Mouse (Mus musculus): ENCODE measurements around the gene Gm20715. TPM values are rescaled to one million over a fixed set of nuclear protein-coding genes. Genes with fewer than 3 reads are reported as not detected.
"Not testable (repeated sequence)": the region's sequence is repeated elsewhere in the genome, so short reads cannot be mapped to it uniquely, and the experiment has no call there.

Gm20715 gene
- polyA plus RNA-seq (2011; ENCODE audit: insufficient read depth, insufficient read length, low replicate concordance, missing spikeins): not detected in 2 replicates

- H3K4me3 ChIP-seq (replicated peaks; ENCODE audit: control insufficient read depth, low read depth, low read length): no peak within 1 kb of the TSS
- WGBS: 2% methylated on average over 17 of the region's 17 CpGs
- H3K27ac ChIP-seq (ENCODE audit: control insufficient read depth, insufficient read depth, low read depth, low read length, poor library complexity): no peak within 1 kb of the TSS
- no peaks in the 10 kb centered on the region for H3K4me1 ChIP-seq (ENCODE audit: control insufficient read depth, insufficient read depth, low read length)
- TF ChIP-seq POLR2A (IDR thresholded peaks at IDR 0.05; ENCODE audit: borderline replicate concordance, control insufficient read depth, low read depth, low read length) (no peak), CTCF (IDR thresholded peaks at IDR 0.05; ENCODE audit: control insufficient read depth, insufficient read depth, low read length) (peak; percentile 35; the same call in 1 of the 2 replicates)
Observed at GRCm38 (mm10) chr7:6410043-6410442, at the start of gene Gm20715. Gene Gm20715 (plus strand): TSS chr7:6410277.

GRCm38 (mm10) chr7:6360477-6361060, 49.5 kb upstream of the Gm20715 start:
- TF ChIP-seq CTCF (IDR thresholded peaks at IDR 0.05; ENCODE audit: control insufficient read depth, insufficient read depth, low read length) (no peak), POLR2A (IDR thresholded peaks at IDR 0.05; ENCODE audit: borderline replicate concordance, control insufficient read depth, low read depth, low read length) (no peak)
- no peak overlapping the region for H3K27ac ChIP-seq (ENCODE audit: control insufficient read depth, insufficient read depth, low read depth, low read length, poor library complexity)
- no peak overlapping the region for H3K4me3 ChIP-seq (replicated peaks; ENCODE audit: control insufficient read depth, low read depth, low read length)
- no peaks in the 10 kb centered on the region; the same call in 1 of the 2 replicates for H3K4me1 ChIP-seq (ENCODE audit: control insufficient read depth, insufficient read depth, low read length)
- 40% methylated on average over 9 of the region's 9 CpGs for WGBS

- Histone ChIP-seq H3K27ac (ENCODE audit: control insufficient read depth, insufficient read depth, low read depth, low read length, poor library complexity) (no peak overlapping the region), H3K4me3 (replicated peaks; ENCODE audit: control insufficient read depth, low read depth, low read length) (no peak overlapping the region), H3K4me1 (ENCODE audit: control insufficient read depth, insufficient read depth, low read length) (no peaks in the 10 kb centered on the region; the same call in 1 of the 2 replicates)
- WGBS: 26% methylated on average over 7 of the region's 7 CpGs
- TF ChIP-seq POLR2A (IDR thresholded peaks at IDR 0.05; ENCODE audit: borderline replicate concordance, control insufficient read depth, low read depth, low read length) (no peak), CTCF (IDR thresholded peaks at IDR 0.05; ENCODE audit: control insufficient read depth, insufficient read depth, low read length) (no peak)
Observed at GRCm38 (mm10) chr7:6361756-6362155, 48.3 kb upstream of the Gm20715 start.

- under 1% methylated on average over 38 of the region's 38 CpGs for WGBS
- Histone ChIP-seq H3K27ac (ENCODE audit: control insufficient read depth, insufficient read depth, low read depth, low read length, poor library complexity) (no peak overlapping the region), H3K4me1 (ENCODE audit: control insufficient read depth, insufficient read depth, low read length) (no peaks in the 10 kb centered on the region; the same call in 1 of the 2 replicates), H3K4me3 (replicated peaks; ENCODE audit: control insufficient read depth, low read depth, low read length) (peak overlapping the region; percentile 73)
- TF ChIP-seq POLR2A (IDR thresholded peaks at IDR 0.05; ENCODE audit: borderline replicate concordance, control insufficient read depth, low read depth, low read length) (no peak), CTCF (IDR thresholded peaks at IDR 0.05; ENCODE audit: control insufficient read depth, insufficient read depth, low read length) (no peak)
Observed at GRCm38 (mm10) chr7:6362268-6363046, 47.6 kb upstream of the Gm20715 start.

- H3K4me1 ChIP-seq (ENCODE audit: control insufficient read depth, insufficient read depth, low read length): no peaks in the 10 kb centered on the region; the same call in 1 of the 2 replicates
- WGBS: under 1% methylated on average over 23 of the region's 23 CpGs
- H3K4me3 ChIP-seq (replicated peaks; ENCODE audit: control insufficient read depth, low read depth, low read length): peak within 1 kb of the TSS; percentile 73
- TF ChIP-seq CTCF (IDR thresholded peaks at IDR 0.05; ENCODE audit: control insufficient read depth, insufficient read depth, low read length) (no peak), POLR2A (IDR thresholded peaks at IDR 0.05; ENCODE audit: borderline replicate concordance, control insufficient read depth, low read depth, low read length) (peak; percentile 26; the same call in 1 of the 2 replicates)
- H3K27ac ChIP-seq (ENCODE audit: control insufficient read depth, insufficient read depth, low read depth, low read length, poor library complexity): peak within 1 kb of the TSS; percentile 35
Observed at GRCm38 (mm10) chr7:6363047-6363488, 47.0 kb upstream of the Gm20715 start, which contains the start of gene Zfp78. Gene Zfp78 (plus strand): TSS chr7:6363280.

- 53% methylated on average over 1 of the region's 1 CpGs for WGBS
- H3K27ac ChIP-seq (ENCODE audit: control insufficient read depth, insufficient read depth, low read depth, low read length, poor library complexity): no peak overlapping the region
- no peak overlapping the region for H3K4me3 ChIP-seq (replicated peaks; ENCODE audit: control insufficient read depth, low read depth, low read length)
- no peak for TF ChIP-seq POLR2A (IDR thresholded peaks at IDR 0.05; ENCODE audit: borderline replicate concordance, control insufficient read depth, low read depth, low read length)
- no peak for TF ChIP-seq CTCF (IDR thresholded peaks at IDR 0.05; ENCODE audit: control insufficient read depth, insufficient read depth, low read length)
- H3K4me1 ChIP-seq (ENCODE audit: control insufficient read depth, insufficient read depth, low read length): no peaks in the 10 kb centered on the region; the same call in 1 of the 2 replicates
Observed at GRCm38 (mm10) chr7:6364761-6365160, 45.3 kb upstream of the Gm20715 start.

- no peak overlapping the region for H3K27ac ChIP-seq (ENCODE audit: control insufficient read depth, insufficient read depth, low read depth, low read length, poor library complexity)
- TF ChIP-seq POLR2A (IDR thresholded peaks at IDR 0.05; ENCODE audit: borderline replicate concordance, control insufficient read depth, low read depth, low read length) (no peak), CTCF (IDR thresholded peaks at IDR 0.05; ENCODE audit: control insufficient read depth, insufficient read depth, low read length) (no peak)
- no peak overlapping the region for H3K4me3 ChIP-seq (replicated peaks; ENCODE audit: control insufficient read depth, low read depth, low read length)
- no peaks in the 10 kb centered on the region; the same call in 1 of the 2 replicates for H3K4me1 ChIP-seq (ENCODE audit: control insufficient read depth, insufficient read depth, low read length)
- WGBS: 70% methylated on average over 5 of the region's 5 CpGs
Observed at GRCm38 (mm10) chr7:6367185-6367584, 42.9 kb upstream of the Gm20715 start.

- not testable (repeated sequence) for H3K4me3 ChIP-seq (replicated peaks; ENCODE audit: control insufficient read depth, low read depth, low read length); H3K27ac ChIP-seq (ENCODE audit: control insufficient read depth, insufficient read depth, low read depth, low read length, poor library complexity); H3K4me1 ChIP-seq (ENCODE audit: control insufficient read depth, insufficient read depth, low read length)
- WGBS: 85% methylated on average over 5 of the region's 5 CpGs
Observed at GRCm38 (mm10) chr7:6368146-6368545, 41.9 kb upstream of the Gm20715 start.
